Mouse (Mus musculus) C2C12 (cell line): ENCODE measurements around the gene Insl5.

ENCODE experiments used
- CEBPB ChIP-seq: IDR thresholded peaks from one replicate; pipeline ENCODE4 v1.6.1; 2011; ENCODE audit warnings: low read depth, mild to moderate bottlenecking, control low read depth, moderate library complexity
- CTCF ChIP-seq: IDR thresholded peaks from one replicate; pipeline ENCODE4 v1.5.1; 2011; ENCODE audit not compliant: control insufficient read depth, insufficient read depth, insufficient read length
- FOSL1 ChIP-seq: IDR thresholded peaks from one replicate; pipeline ENCODE4 v1.8.0; 2011; ENCODE audit warnings: mild to moderate bottlenecking, low read length; ENCODE audit not compliant: poor library complexity, insufficient read depth, severe bottlenecking
- MAX ChIP-seq: IDR thresholded peaks from one replicate; pipeline ENCODE4 v1.6.1; 2011; ENCODE audit warnings: mild to moderate bottlenecking, control low read depth
- MYOG ChIP-seq: IDR thresholded peaks from one replicate; pipeline ENCODE4 v1.6.1; 2011; ENCODE audit not compliant: control insufficient read depth, insufficient read length; ENCODE audit errors: extremely low read depth
- USF1 ChIP-seq: IDR thresholded peaks from one replicate; pipeline ENCODE4 v1.6.1; 2011; ENCODE audit warnings: low read depth, mild to moderate bottlenecking, control low read depth, moderate library complexity

DNA sequence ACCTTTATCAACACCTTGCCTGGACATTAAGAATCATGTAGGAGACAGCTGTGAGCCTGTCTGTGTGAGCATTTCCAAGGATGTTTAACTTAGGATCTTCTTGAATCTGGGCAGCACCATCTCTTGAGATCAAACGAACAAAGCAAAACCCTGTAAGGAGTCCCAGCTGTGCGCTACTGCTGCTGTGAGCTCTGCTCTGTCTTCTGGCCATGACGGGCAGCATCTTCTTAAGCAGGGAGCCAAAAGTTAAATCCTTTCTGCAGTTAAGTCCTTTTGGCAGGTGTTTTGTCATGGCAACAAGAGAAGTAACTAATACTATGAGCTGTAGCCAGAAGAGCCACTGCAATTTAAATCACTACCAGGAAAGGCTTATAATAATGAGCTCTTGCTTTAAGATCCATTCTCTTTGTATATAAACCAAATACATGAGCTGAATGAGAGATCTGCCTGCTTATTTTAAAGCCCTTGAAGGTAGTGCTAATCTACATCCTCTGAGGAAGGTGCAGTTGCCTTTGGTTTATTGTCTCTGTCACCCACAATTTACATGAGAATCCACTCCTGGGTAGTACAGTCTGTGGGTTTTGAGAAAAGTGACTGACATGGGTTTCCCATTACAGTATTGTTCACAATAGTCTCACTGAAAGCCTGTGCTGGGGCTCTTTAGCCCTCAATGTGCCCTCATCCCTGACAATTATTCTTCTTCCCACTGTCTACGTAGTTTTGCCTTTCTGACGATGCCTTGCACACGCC, 41.4 kb upstream of the Insl5 start:
- TF ChIP-seq MAX (no peak), CEBPB (no peak), CTCF (no peak), FOSL1 (no peak), USF1 (no peak), MYOG (no peak)
